Mouse (Mus musculus): ENCODE measurements around the gene Bcl6.

The Bcl6 gene

GRCm38 (mm10) chr16:23972901-23973300, 15.8 kb downstream of the Bcl6 start:
- no peak for DNase-seq (ENCODE audit: low read depth, low spot score)

- no peak for DNase-seq (ENCODE audit: low read depth, low spot score)
Measured at GRCm38 (mm10) chr16:23972126-23972740, 16.4 kb downstream of the Bcl6 start.

- no peak for DNase-seq (ENCODE audit: low read depth, low spot score)
Measured at GRCm38 (mm10) chr16:23969919-23970318, 18.7 kb downstream of the Bcl6 start.

- no peak for DNase-seq (ENCODE audit: low read depth, low spot score)
Measured at GRCm38 (mm10) chr16:23968888-23969287, 19.8 kb downstream of the Bcl6 start.

- DNase-seq (ENCODE audit: low read depth, low spot score), result no peak
Measured at GRCm38 (mm10) chr16:23967301-23967700, 21.4 kb downstream of the Bcl6 start.

- DNase-seq (ENCODE audit: low read depth, low spot score), result no peak
Measured at GRCm38 (mm10) chr16:23966066-23966465, 22.6 kb downstream of the Bcl6 start.

GRCm38 (mm10) chr16:23964706-23965367, 23.8 kb downstream of the Bcl6 start:
- no peak for DNase-seq (ENCODE audit: low read depth, low spot score)

- DNase-seq (ENCODE audit: low read depth, low spot score), result no peak
Measured at GRCm38 (mm10) chr16:23963896-23964668, 24.6 kb downstream of the Bcl6 start.

GRCm38 (mm10) chr16:23962401-23962800, 26.3 kb downstream of the Bcl6 start:
- no peak for DNase-seq (ENCODE audit: low read depth, low spot score)

- no peak for DNase-seq (ENCODE audit: low read depth, low spot score)
Measured at GRCm38 (mm10) chr16:23958938-23959337, 29.7 kb downstream of the Bcl6 start.

- DNase-seq (ENCODE audit: low read depth, low spot score), result no peak
Measured at GRCm38 (mm10) chr16:23953959-23954260, 34.7 kb downstream of the Bcl6 start.

GRCm38 (mm10) chr16:23953189-23953958, 35.3 kb downstream of the Bcl6 start:
- DNase-seq (ENCODE audit: low read depth, low spot score), result peak; percentile 5

GRCm38 (mm10) chr16:23952101-23952727, 36.4 kb downstream of the Bcl6 start:
- no peak for DNase-seq (ENCODE audit: low read depth, low spot score)

GRCm38 (mm10) chr16:23947654-23948053, 41.0 kb downstream of the Bcl6 start:
- DNase-seq (ENCODE audit: low read depth, low spot score), result no peak

GRCm38 (mm10) chr16:23944801-23945200, 43.9 kb downstream of the Bcl6 start:
- DNase-seq (ENCODE audit: low read depth, low spot score), result no peak

GRCm38 (mm10) chr16:23934397-23934796, 54.3 kb downstream of the Bcl6 start:
- DNase-seq (ENCODE audit: low read depth, low spot score), result no peak

- DNase-seq (ENCODE audit: low read depth, low spot score), result no peak
Measured at GRCm38 (mm10) chr16:23932294-23932693, 56.4 kb downstream of the Bcl6 start, which contains the start of gene Rtp2. Gene Rtp2 (minus strand): TSS chr16:23932394.

GRCm38 (mm10) chr16:23931275-23931674, 57.4 kb downstream of the Bcl6 start:
- DNase-seq (ENCODE audit: low read depth, low spot score), result no peak

- no peak for DNase-seq (ENCODE audit: low read depth, low spot score)
Measured at GRCm38 (mm10) chr16:23930426-23931073, 58.1 kb downstream of the Bcl6 start.

GRCm38 (mm10) chr16:23927301-23928114, 61.1 kb downstream of the Bcl6 start:
- DNase-seq (ENCODE audit: low read depth, low spot score), result no peak
